Mouse (Mus musculus) liver, postnatal 0 days (tissue): ENCODE measurements at regions not wholly inside any gene's neighbourhood (a gene's known extent, or its start where the extent isn't known, plus 50 kb on each side); places are given as distances from the start of the nearest gene placed in this dataset.

ENCODE experiments used
- ATAC-seq: fragments of 200-750 bp; cut with Nextera tagmentation; 2 replicates; pipeline ENCODE4 v1.8.0; 2017; ENCODE audit warnings: mild to moderate bottlenecking, moderate library complexity
- DNase-seq: peaks from one replicate; pipeline ENCODE4 v3.0.0-alpha.2; 2016
- H3K27ac ChIP-seq: fragments of 300-500 bp; sonication (generic); 2 replicates; pipeline ENCODE4 v1.5.1; 2014; ENCODE audit warnings: antibody characterized with exemption, moderate library complexity, mild to moderate bottlenecking, low read depth
- H3K27me3 ChIP-seq: fragments of 300-500 bp; sonication (generic); 2 replicates; pipeline ENCODE4 v1.6.1; 2014; ENCODE audit warnings: low read length, control low read depth, mixed read lengths; ENCODE audit not compliant: insufficient read depth
- H3K36me3 ChIP-seq: fragments of 300-500 bp; sonication (generic); replicated peaks from 2 replicates; pipeline ENCODE4 v1.6.1; 2014; ENCODE audit warnings: mild to moderate bottlenecking, control low read depth, low read length, moderate library complexity, mixed read lengths; ENCODE audit not compliant: insufficient read depth
- H3K4me1 ChIP-seq: fragments of 300-500 bp; sonication (generic); 2 replicates; pipeline ENCODE4 v1.6.1; 2014; ENCODE audit warnings: antibody characterized with exemption, mild to moderate bottlenecking, control low read depth; ENCODE audit not compliant: insufficient read depth
- H3K4me2 ChIP-seq: fragments of 300-500 bp; sonication (generic); 2 replicates; pipeline ENCODE4 v1.6.1; 2014; ENCODE audit warnings: low read depth, mild to moderate bottlenecking, low read length, moderate library complexity, mixed read lengths
- H3K4me3 ChIP-seq: fragments of 300-500 bp; sonication (generic); 2 replicates; pipeline ENCODE4 v1.5.1; 2014; ENCODE audit warnings: low read depth, low read length
- H3K9ac ChIP-seq: fragments of 300-500 bp; sonication (generic); replicated peaks from 2 replicates; pipeline ENCODE4 v1.6.1; 2014; ENCODE audit warnings: mild to moderate bottlenecking, moderate library complexity
- H3K9me3 ChIP-seq: fragments of 300-500 bp; sonication (generic); 2 replicates; pipeline ENCODE4 v1.6.1; 2016; ENCODE audit warnings: mild to moderate bottlenecking, control low read depth, low read length, mixed read lengths
- CTCF ChIP-seq: sonication (generic); IDR thresholded peaks from 2 replicates; pipeline ENCODE4 v1.5.1; 2016; ENCODE audit warnings: antibody characterized with exemption, low read depth
- EP300 ChIP-seq: IDR thresholded peaks from 2 replicates; pipeline ENCODE4 v1.6.1; 2016; ENCODE audit warnings: antibody characterized with exemption, low read depth, mild to moderate bottlenecking
- WGBS: fragments of 180-500 bp; shearing (Covaris S2); extraction: QIAGEN DNeasy Blood & Tissue Kit; methylation state at CpG from one replicate; pipeline ENCODE4 v1.1.7; 2014; ENCODE audit not compliant: insufficient replicate concordance; 5-methylcytosine and 5-hydroxymethylcytosine counted together

- no peaks in the 10 kb centered on the region for H3K36me3 ChIP-seq
- no peak overlapping the region for H3K4me3 ChIP-seq
- no peaks in the 10 kb centered on the region for H3K9me3 ChIP-seq
- no peak for DNase-seq
- H3K27ac ChIP-seq = no peak overlapping the region
- H3K4me2 ChIP-seq = no peak overlapping the region
- ATAC-seq = no peak
- H3K27me3 ChIP-seq = no peaks in the 10 kb centered on the region
- no peaks in the 10 kb centered on the region for H3K4me1 ChIP-seq
- 67% methylated on average over 3 of the region's 3 CpGs for WGBS
- no peak overlapping the region for H3K9ac ChIP-seq
- TF ChIP-seq CTCF (no peak), EP300 (no peak)
Measured at GRCm38 (mm10) chrX:166809165-166809564, 223.6 kb upstream of the Egfl6 start.

- Histone ChIP-seq H3K9me3 (no peaks in the 10 kb centered on the region), H3K4me1 (no peaks in the 10 kb centered on the region), H3K9ac (no peak overlapping the region), H3K4me3 (no peak overlapping the region), H3K36me3 (no peaks in the 10 kb centered on the region), H3K27me3 (no peaks in the 10 kb centered on the region), H3K4me2 (no peak overlapping the region), H3K27ac (no peak overlapping the region)
- no peak for ATAC-seq
- WGBS = 81% methylated on average over 5 of the region's 5 CpGs
- TF ChIP-seq EP300 (no peak), CTCF (no peak)
- no peak for DNase-seq
Measured at GRCm38 (mm10) chrX:166808207-166808606, 222.7 kb upstream of the Egfl6 start.

GRCm38 (mm10) chrX:166805957-166806356, 220.4 kb upstream of the Egfl6 start:
- Histone ChIP-seq H3K4me2 (no peak overlapping the region), H3K36me3 (no peaks in the 10 kb centered on the region), H3K9ac (no peak overlapping the region), H3K9me3 (no peaks in the 10 kb centered on the region), H3K27ac (no peak overlapping the region), H3K4me1 (no peaks in the 10 kb centered on the region), H3K4me3 (no peak overlapping the region), H3K27me3 (no peaks in the 10 kb centered on the region)
- 64% methylated on average over 1 of the region's 1 CpGs for WGBS
- TF ChIP-seq CTCF = no peak
- no peak for TF ChIP-seq EP300
- no peak for DNase-seq
- no peak for ATAC-seq

- no peak for ATAC-seq
- 62% methylated on average over 4 of the region's 4 CpGs for WGBS
- no peak for DNase-seq
- no peaks in the 10 kb centered on the region for H3K36me3 ChIP-seq
- no peaks in the 10 kb centered on the region for H3K27me3 ChIP-seq
- no peak overlapping the region for H3K4me2 ChIP-seq
- H3K4me1 ChIP-seq = no peaks in the 10 kb centered on the region
- no peaks in the 10 kb centered on the region for H3K9me3 ChIP-seq
- H3K4me3 ChIP-seq = no peak overlapping the region
- H3K9ac ChIP-seq = no peak overlapping the region
- TF ChIP-seq EP300 (no peak), CTCF (no peak)
- H3K27ac ChIP-seq = no peak overlapping the region
Measured at GRCm38 (mm10) chrX:166805480-166805879, 220.0 kb upstream of the Egfl6 start.

GRCm38 (mm10) chrX:166803246-166803645, 217.7 kb upstream of the Egfl6 start:
- no peak for ATAC-seq
- H3K27ac ChIP-seq = no peak overlapping the region
- 41% methylated on average over 6 of the region's 6 CpGs for WGBS
- DNase-seq = peak; percentile 12
- no peak overlapping the region for H3K4me3 ChIP-seq
- no peaks in the 10 kb centered on the region for H3K36me3 ChIP-seq
- H3K4me2 ChIP-seq = no peak overlapping the region
- H3K27me3 ChIP-seq = no peaks in the 10 kb centered on the region
- H3K9ac ChIP-seq = no peak overlapping the region
- H3K4me1 ChIP-seq = no peaks in the 10 kb centered on the region
- TF ChIP-seq CTCF (no peak), EP300 (no peak)
- H3K9me3 ChIP-seq = no peaks in the 10 kb centered on the region

- no peak for TF ChIP-seq EP300
- TF ChIP-seq CTCF = no peak
- 79% methylated on average over 2 of the region's 2 CpGs for WGBS
- no peak for DNase-seq
- Histone ChIP-seq H3K9me3 (no peaks in the 10 kb centered on the region), H3K36me3 (no peaks in the 10 kb centered on the region), H3K9ac (no peak overlapping the region), H3K4me3 (no peak overlapping the region), H3K4me1 (no peaks in the 10 kb centered on the region), H3K27me3 (no peaks in the 10 kb centered on the region; the same call in 1 of the 2 replicates), H3K27ac (no peak overlapping the region), H3K4me2 (no peak overlapping the region)
- no peak for ATAC-seq
Measured at GRCm38 (mm10) chrX:166801017-166801416, 215.5 kb upstream of the Egfl6 start.

- no peaks in the 10 kb centered on the region; the same call in 1 of the 2 replicates for H3K27me3 ChIP-seq
- H3K4me3 ChIP-seq = no peak overlapping the region
- H3K9me3 ChIP-seq = no peaks in the 10 kb centered on the region
- 78% methylated on average over 2 of the region's 2 CpGs for WGBS
- ATAC-seq (no peak), DNase-seq (no peak)
- H3K27ac ChIP-seq = no peak overlapping the region
- no peak overlapping the region for H3K4me2 ChIP-seq
- H3K4me1 ChIP-seq = no peaks in the 10 kb centered on the region
- TF ChIP-seq CTCF = no peak
- TF ChIP-seq EP300 = no peak
- H3K36me3 ChIP-seq = no peaks in the 10 kb centered on the region
- H3K9ac ChIP-seq = no peak overlapping the region
Measured at GRCm38 (mm10) chrX:166795651-166796050, 210.1 kb upstream of the Egfl6 start.
